Mouse (Mus musculus) 3T3-L1 (cell line): ENCODE measurements around the gene Amn.

ENCODE experiments used
- DNase-seq: peaks from one replicate; pipeline ENCODE4 v3.0.0-alpha.2; 2015; ENCODE audit warnings: low read depth, low spot score

Gene Amn

DNA sequence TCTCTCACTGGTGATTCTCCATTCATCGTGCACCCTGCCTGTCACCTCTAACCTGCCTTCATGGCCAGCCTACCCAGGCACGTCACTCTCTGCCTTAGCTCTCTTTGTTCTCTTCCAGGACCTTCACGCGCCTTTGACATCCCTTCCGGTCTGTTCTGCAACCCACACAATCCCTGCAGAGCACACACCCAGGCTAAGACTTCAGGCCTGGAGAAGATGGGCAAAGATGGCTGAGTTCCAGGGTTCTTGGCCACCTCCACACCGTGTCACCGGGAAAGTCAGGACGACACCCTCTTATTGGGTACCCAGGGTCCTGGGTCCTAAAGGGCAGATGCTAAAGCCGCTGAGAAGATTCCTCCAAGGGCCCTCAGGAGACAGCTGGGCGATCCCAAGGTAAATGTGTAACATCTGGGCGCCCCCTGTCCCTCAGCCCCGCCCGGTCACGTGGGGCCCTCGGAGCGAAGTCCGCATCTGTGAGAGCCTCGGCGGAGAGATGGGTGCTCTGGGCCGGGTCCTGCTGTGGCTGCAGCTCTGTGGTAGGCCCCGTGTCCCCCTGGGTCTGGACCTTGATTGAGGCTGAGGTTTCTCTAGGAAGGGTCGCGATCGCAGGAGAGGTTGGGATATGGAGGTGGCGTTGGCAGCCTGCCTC lies at the start of gene Amn:
Gene Amn, plus strand, starts transcription at position 467 of the 649 bp plus-strand sequence.
- no peak for DNase-seq

- no peak for DNase-seq
Observed at GRCm38 (mm10) chr12:111225197-111225780, 45.6 kb upstream of the Amn start.

DNA sequence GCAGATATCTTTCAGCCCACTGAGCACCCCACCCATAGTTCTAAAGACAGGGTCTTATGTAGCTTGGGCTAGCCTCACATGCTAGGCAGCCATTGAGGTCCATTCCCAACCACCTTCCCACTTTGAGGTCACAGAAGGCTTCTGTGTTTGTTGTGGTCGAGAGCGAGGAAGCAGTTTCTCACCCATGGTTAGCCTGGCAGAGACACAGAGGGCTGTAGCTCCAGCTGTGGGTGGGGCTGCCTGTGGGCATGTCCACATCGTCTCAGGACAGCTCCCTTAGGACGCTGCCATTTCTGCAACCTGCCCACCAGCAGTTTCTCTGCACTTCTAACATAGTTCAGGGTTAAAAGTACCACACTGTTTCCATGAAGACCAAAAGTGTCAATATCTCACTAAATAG lies 43.5 kb upstream of the Amn start:
- DNase-seq = no peak

DNA sequence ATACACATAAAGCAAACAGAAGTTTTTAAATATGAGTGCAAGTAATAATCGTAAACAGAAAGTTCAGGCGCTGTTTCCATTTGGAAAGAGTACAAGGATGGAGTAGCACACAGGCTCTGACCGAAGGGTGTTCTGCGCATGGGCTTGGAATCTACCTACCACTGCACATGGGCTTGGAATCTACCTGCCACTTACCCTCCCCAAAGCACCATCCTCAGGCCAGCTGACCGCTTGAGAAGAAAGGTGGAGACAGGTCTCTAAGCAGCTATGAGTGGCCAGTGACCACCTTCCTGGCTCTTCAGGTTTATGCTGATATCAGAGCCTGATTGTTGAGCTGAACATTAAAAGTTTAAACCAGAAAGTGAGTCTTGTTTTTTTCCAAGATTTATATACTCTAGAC lies 42.4 kb upstream of the Amn start:
- DNase-seq = no peak

DNA sequence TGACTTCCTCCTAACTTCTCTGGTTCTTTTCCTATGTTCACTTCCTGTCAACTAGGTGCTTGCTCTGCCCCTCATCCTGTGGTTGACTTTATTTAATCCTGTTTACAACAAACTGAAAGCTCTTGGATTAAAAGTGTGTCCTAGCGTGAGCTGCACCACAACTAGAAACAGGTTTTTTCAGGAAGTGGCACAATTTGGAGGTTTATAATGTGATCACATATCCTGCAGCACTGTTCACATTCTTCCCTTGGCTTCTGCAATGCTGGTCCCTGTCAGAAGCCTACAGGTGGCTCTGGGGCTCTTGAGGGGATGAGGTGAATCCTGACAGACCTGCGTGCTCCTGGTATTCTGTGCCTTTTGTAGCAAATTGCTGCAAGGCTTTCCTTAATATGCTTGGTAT lies 40.1 kb upstream of the Amn start:
- DNase-seq = no peak

- DNase-seq = no peak
Observed at GRCm38 (mm10) chr12:111233798-111234197, 37.1 kb upstream of the Amn start.

DNA sequence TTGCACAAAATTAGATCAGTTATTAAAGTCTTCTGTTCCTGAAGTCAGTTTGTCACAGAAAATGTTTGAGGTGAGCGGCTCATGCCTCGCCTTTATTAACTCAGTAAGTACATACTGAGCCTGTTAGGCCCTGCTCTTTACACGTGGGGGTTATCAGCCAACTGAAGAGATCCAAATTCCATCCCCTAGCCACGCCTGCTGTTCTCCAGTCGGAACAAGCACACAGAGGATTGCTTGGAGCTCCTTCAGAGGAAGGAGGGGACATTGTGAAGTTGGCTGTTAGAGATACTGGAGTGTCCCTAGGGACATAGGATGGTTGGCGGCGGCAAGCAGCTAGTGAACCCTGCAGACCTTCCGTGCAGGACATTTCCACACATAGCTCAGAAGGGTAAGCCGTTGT lies 36.5 kb upstream of the Amn start:
- no peak for DNase-seq

DNA sequence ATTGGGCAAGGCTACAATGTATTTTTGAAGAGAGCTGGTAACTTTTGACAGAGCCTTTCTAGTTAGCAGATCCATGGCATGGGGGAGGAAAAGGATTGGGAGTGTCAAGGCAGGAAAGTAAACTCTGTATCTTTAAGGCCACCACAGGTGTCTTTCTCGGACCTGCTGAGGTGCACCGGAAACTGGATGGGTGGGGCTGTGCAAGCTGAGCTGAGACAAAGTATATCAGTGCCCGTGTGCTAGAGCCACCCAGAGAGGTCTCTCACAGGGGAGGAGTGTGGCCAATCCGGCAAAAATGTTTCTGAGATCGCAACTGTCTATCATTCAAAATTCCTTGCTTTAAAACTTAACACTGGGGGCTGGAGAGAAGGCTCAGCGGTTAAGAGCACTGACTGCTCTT lies 35.3 kb upstream of the Amn start:
- DNase-seq = no peak

GRCm38 (mm10) chr12:111237611-111238188 lies 33.2 kb upstream of the Amn start:
- DNase-seq = no peak

DNA sequence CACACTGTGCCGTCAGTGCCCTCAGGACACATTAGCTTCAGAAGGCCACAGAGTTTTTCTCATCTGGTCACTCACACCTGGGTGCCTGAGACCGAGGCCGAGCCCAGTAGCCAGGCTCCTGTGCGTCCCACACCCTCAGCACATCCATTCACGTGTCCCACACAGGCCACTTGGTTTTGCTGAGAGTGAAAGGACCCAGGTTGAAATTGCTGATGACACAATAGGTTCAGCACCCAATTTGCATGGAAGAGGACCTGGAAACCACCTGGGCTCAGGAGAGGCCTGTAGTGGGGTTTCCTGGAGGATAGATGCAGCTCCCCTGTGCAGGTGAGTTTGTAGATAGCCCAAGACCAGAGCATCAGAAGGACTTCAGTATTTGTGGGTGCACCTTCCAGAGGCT lies 32.5 kb upstream of the Amn start:
- DNase-seq = no peak

GRCm38 (mm10) chr12:111238778-111239177 lies 32.1 kb upstream of the Amn start:
- DNase-seq = no peak

DNA sequence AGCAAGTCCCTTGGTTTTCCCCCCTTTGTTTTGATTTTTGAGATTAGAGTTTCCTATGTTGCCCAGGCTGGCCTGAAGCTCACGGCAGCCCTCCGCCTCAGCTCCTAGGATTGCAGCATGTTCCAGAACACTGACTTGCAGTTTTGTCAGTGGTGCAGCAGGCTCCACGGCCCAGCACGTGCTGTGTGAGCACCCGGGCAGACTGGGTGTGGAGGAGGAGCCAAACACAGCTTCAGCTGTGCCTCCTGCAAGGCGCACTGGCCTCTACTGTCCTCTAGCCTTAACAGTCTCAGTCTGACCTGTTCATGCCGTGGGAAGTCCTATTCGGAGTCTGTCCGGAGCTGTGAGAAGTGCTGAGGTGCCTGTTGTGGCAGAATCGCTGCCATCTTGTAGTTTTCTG lies 31.0 kb upstream of the Amn start:
- DNase-seq = no peak

- DNase-seq = no peak
Observed at GRCm38 (mm10) chr12:111241916-111242315, 29.0 kb upstream of the Amn start.

DNA sequence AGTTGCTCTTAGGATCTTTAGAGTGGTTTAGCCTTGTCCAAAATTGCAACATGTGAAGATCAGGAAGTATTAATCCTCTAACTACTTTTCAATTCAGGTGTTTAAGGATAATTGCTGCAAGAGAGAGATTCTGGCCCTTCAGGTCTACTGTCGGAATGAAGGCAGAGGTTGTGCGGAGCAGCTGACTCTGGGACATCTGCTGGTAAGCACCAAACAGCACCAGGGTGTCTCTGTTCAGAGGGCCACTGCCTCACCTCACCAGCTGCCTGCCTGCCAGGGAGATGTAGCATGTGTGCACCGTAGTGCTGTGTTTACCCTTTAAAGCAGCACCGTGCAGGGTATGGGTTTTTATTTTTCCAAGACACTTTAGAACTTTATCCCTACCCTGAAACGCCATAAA lies 28.5 kb upstream of the Amn start:
- DNase-seq = no peak

GRCm38 (mm10) chr12:111243733-111244132 lies 27.2 kb upstream of the Amn start:
- DNase-seq = no peak

GRCm38 (mm10) chr12:111245070-111245469 lies 25.8 kb upstream of the Amn start:
- no peak for DNase-seq

- no peak for DNase-seq
Observed at GRCm38 (mm10) chr12:111246808-111247464, 24.0 kb upstream of the Amn start.

GRCm38 (mm10) chr12:111249095-111249494 lies 21.8 kb upstream of the Amn start:
- peak; percentile 22 for DNase-seq

DNA sequence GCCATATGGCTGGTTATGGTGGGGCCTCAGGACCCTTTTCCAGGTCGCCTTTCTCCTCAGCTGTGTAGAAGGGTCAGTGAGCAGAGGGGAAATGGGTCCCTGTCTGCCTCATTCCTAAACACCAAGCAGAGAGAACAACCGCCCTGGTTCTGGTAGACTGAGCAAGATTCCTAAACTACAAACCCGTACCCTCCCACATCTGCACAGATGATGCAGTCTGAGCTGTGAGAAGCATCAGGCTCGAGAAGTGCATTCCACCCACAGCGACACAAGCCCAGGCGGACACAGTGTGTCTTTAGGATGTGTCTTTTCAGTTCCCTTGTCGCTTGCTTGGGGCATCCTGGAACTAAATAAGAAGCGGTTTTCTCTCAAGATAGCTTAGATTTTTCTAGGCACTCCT lies 20.8 kb upstream of the Amn start:
- no peak for DNase-seq

GRCm38 (mm10) chr12:111251227-111251626 lies 19.7 kb upstream of the Amn start:
- no peak for DNase-seq

DNA sequence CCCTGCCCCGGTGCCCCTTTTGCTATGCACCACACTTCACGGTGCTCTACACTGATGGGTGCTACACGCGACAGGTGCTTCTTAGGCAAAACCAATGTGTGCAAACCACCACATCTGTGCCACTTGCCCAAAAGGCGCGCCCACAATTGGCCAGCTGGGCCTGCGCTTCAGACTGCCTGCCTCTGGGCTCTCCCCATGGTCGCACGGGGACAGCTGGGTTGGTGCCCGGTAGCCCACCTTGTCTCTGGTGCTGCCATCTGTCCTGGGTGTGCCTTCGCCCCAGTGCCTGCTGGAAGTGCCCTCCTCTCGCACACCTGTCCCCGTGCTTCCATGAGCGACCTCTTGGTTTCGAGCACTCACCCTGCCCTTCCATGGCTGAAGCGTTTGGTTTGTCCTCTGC lies 7.2 kb upstream of the Amn start:
- no peak for DNase-seq

DNA sequence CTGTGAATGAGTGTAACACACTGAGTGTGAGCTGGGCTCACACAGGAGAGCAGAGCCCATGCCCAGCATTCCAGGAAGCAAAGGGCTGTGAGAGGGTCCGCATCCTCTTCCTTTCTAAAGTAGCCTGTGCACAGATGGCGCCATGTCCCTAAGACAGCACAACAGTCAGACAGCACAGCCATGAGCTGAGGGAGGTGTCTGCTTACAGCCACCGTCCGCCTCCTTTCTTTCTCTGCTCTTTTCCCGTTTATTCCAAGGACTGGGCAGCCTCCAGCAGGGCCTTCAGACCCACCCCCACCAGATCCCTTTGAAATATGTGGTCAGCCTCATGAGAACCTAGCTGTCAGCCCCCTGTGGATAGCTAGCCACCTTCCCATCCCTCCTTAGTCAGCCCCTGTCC lies 5.7 kb upstream of the Amn start:
- DNase-seq = no peak

DNA sequence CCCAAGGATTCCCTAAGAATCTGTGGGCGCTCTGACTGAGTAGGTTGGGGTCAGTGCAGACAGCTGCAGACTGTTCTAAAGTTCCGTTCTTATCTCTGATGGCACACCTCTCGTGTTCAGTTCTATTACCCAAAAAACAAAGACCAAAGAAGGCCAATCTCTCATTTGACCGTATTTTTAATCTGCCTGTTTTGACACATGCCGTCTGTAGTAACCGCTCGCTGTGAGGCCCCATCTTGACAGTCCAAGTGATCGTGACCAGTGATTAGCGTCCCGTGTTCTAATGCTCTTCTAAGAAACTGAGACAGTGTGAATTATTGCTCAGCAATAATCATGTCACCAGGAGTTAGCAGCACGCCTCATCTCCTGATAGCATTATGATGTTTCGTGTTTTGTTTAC lies 4.3 kb upstream of the Amn start:
- no peak for DNase-seq
